Mouse (Mus musculus) heart, adult 8-10 months (tissue): ENCODE measurements around the gene Cpeb4. TPM values are rescaled to one million over a fixed set of nuclear protein-coding genes. Genes with fewer than 3 reads are reported as not detected.
"Not testable (repeated sequence)": the region's sequence is repeated elsewhere in the genome, so short reads cannot be mapped to it uniquely, and the experiment has no call there.

ENCODE experiments used
- DNase-seq: peaks from one replicate; pipeline ENCODE4 v3.0.0; 2022; ENCODE audit warnings: low spot score
- total RNA-seq, 4 experiments: library from RNA; stranded (reverse); gene quantifications; 2 replicates each; pipeline ENCODE4 v1.2.4; 2022

Gene Cpeb4
- total RNA-seq, 4 experiments from 2014 or later = 71.7 to 102 (median 85.1) TPM

DNA sequence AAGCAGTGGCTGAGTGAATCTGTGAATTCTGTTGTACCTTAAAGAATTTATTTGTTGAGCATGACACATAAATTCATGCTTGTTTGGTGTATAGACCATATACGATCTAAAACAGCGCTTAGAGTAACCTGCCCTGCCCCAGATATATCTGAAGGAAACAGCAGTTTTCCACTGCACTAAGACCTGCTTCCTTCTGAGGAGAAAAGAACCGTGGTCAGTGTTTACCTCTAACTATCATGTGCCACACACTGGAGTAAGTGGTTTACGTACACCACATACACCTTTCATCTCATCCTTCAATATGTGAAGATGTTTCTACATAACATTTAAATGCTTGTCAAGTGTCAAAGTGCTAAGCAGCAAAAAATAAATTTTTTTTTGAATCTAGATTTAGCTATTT lies 102.1 kb downstream of the Cpeb4 start:
- DNase-seq = no peak

DNA sequence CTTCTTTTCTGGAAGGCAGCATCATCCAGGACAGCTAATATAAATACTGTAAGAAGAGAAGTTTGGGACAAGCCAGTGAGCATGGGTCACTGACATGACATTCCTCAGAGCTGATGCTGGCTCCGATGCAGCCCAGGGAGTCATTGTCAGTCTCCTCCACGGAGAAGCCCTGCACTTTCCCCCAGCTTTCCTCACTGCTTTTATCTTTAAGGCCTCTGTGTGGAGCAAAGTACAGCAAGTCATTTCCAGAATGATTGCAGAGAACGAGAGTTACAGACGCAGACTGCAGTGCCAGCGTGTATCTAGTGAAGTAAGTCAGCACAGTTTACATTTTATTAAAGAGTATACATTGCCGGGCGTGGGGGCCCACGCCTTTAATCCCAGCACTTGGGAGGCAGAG lies 102.8 kb downstream of the Cpeb4 start:
- no peak for DNase-seq

DNA sequence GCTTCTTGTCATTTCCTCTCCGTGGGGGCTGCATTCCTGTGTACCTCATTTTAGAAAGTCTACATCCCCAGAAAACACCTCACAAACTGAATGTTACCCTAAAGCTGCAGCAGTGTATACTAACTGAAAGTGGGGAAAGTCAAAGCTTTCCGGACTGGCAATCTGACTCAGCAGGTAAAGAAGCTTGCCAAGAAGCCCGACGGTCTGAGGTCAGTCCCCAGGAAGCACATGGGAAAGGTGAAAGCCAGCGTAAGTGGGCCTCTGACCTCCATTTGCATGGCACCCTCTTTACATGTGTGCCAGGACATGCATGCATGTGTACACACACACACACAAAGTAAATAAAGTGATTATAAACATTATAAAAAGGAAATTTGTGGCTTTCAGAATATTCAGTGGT lies 103.7 kb downstream of the Cpeb4 start:
- no peak for DNase-seq

DNA sequence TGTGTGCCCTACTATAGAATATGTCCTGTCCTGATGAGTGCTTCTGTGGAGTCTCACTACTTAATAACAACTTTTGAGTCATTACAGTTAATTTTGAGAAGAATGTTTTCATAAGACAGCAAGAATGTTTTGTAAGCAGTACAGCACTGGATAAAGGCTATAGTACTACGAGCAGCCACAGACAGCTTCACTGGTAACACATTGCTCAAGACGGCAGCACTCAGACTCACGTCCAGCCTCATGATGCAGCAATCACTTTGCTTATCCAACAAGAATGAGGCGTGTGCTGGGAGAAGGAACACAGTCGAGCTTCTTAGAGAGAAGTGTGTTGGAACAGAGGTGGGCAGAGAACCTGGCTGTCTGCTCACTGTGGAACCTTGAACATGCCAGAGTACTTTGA lies 104.1 kb downstream of the Cpeb4 start:
- DNase-seq = no peak

DNA sequence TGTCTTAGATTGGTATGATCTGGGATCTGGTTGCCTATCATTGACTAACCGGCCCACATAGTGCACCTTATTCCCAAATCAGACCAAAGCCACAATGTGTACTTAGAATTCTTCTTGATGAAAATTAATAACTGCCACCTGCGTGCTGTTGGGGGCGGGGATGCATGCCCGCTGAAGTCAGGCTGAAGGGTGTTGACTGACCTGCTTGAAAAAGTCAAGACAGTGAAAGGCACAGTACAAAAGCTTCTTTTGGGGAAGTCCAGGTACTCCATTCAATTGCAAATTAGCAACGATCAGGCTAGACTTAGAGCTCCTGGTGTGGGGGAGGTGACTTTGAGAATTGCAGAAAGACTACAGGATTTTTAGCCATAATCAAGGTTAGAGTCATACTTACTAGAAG lies 108.1 kb downstream of the Cpeb4 start:
- not testable (repeated sequence) for DNase-seq

DNA sequence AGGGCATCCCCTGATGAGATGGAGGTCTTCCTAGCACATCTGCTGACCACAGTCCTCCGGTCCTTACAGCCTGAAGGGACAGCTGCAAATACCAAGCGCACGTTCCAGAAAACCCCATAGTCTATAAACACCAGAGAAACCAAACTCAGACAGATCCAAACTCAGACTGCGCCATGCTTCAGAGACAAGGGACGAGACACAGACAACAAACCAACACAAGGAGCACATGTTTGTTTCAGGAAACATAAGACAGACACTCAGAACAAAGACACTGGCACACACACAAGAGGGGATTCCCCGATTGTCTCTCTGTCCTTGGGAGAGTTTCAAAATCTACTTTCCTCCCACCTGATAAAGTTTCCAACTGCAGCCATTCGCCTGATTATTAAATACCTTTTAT lies 109.8 kb downstream of the Cpeb4 start:
- no peak for DNase-seq

DNA sequence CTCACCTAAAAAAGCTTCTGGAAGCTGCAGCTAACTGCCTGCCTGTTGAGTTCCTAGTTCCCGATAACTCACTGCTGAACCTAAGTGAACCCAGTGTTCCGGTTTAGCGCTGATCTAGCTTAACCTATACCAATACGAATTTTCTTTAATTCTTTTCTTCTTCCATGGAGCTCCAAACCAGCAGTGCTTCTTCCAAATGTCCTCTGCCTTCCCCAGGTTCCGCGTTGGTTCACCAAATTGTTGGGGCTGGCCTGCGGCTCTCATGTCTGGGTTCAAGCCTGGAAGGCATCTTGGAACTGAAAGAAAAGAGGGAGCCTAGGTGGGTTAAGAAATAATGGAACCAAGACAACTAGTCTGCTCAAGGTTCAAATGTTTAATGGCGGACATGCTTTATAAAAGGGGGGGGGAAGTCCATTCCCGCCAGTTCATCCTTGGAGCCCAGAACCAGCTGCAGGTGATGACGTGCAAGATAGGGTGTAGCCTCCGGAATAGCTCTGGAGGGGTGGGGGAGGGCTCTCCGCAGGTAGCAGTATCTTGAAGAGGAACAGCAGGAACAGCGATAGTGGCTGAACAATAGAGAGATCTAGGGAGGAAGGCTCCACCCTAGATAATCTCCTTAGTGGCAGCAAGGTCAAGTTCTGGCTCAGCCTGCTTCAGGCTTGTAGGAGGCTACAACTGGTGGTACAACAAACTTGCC lies 110.4 kb downstream of the Cpeb4 start:
- not testable (repeated sequence) for DNase-seq

DNA sequence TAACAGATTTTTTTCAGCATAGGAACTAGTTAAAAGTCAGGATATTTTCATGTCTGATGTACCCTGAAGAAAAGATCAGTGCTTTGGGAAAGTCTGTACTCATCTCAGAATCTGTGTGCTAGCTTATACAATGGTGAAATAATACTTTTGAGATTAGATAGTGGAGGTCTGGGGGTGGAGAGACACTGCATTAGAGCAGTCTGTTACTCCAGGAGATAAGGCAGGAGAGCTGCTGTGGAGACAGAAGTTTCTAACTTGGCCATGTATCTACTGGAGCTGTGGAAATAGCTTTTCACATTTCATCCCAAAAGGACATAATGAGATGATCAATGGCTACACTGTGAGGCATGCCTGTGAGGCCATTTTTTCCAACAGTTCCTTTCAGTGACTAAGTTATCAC lies 111.2 kb downstream of the Cpeb4 start:
- DNase-seq = no peak

DNA sequence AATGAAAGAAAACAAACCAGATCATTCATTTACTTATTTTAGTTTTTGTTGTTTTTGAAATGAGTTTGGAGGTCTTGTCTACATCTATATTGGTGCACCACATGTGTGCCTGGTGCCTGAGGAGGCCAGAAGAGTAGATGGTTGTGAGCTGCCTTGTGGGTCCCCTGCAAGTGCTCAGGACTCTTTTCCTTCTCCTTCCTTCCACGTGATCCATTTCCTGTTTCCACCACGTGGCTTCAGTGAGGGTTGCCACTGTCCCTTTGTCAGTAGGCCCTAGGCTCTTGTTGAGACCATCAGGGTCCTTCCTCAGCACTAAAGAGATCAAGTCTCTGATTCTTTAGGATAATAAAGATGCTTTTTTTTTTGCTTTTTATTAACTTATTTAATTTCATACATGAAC lies 112.8 kb downstream of the Cpeb4 start:
- no peak for DNase-seq

Other genes starting within 250 kb of the Cpeb4 start
- 100 to 1,000 TPM; 135 to 160 (median 146) TPM for gene Bod1, start 200.3 kb upstream of the Cpeb4 start, total RNA-seq
- not detected for gene 4930524B15Rik, start 93.4 kb downstream of the Cpeb4 start, total RNA-seq
- gene Nsg2, start 128.3 kb downstream of the Cpeb4 start, total RNA-seq = 1 to 10 TPM in 2 of 4 experiments, under 1 TPM in 2; 0.60 to 1.1 (median 0.89) TPM